Mouse (Mus musculus) stomach, adult 2 months (tissue): ENCODE results near the gene Psmb11. TPM values are rescaled to one million over a fixed set of nuclear protein-coding genes. Genes with fewer than 3 reads are reported as not detected.

ENCODE experiments used
- polyA plus RNA-seq: library from polyadenylated mRNA; depleted of rRNA; stranded (reverse); fragments of >200 nt; gene quantifications from 2 replicates; pipeline ENCODE4 v1.2.3, GENCODE M21; 2012; rRNA removed

The Psmb11 gene
- not detected in 2 replicates for polyA plus RNA-seq

DNA sequence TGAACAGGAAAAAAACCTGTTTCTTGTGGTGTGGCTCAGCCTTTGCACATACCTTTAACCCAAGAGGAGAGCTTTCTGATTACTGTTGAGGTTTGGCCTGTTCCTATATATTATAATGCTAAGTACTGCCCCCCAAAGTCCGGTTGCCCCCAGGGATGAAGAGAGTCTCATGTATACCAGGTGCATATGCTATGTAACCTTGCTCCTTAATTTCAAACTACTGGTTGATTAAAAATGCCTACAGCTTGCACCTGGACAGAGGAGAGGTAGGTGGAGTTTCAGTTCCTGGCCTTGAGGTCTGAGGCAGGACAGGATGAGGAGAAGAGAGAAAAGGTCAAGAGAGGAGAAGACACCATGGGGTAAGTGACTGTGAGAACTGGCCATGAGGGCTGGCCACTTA, at the start of gene Psmb11:
Gene Psmb11, plus strand, starts transcription at position 301 of the 400 bp plus-strand sequence.

DNA sequence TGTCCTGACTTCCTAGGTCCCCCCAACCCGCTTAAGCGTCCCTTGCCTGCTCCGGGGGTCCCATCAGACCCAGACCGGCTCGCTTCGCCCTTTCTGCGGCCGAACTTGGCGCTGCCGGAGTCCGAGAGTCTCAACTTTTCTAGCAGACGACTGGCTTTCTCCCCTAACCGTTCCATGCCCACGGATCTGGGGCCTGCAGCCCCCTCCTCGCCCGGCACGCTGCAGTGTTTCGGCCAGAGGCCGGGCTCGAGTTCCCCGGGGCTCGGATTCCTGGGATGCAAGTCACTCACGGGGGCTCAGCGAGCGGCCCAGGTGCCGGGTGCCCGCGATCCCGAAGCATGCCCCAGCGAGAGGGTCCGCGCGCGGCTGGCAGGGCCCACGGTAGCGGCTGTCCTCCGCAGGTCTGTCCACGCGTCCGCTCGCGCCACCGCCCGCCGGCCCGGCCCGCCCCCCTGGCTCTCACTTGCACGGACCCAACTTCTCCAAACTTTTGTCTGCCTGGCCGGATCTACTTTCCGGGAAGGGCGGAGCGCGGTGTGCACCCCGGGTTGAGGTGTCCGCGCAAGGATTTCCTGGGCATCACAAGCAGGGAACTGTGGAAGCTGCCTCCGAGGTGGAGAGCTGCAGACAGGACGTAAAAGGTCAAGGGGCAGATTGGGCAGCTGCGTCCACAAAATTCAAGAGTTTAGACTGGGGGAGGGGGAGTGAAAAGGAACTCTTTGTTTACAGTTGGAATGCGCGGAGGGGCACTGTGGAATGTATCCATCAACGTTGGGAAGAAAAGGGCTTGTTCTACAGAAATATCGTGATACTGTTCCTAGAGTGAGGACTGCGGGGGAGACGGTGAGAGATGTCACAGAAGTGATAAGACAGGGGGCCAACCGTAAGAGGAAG, 43.9 kb upstream of the Psmb11 start, which contains the start of gene Ajuba:
Gene Ajuba, minus strand, starts transcription at position 470 of the 894 bp plus-strand sequence.

DNA sequence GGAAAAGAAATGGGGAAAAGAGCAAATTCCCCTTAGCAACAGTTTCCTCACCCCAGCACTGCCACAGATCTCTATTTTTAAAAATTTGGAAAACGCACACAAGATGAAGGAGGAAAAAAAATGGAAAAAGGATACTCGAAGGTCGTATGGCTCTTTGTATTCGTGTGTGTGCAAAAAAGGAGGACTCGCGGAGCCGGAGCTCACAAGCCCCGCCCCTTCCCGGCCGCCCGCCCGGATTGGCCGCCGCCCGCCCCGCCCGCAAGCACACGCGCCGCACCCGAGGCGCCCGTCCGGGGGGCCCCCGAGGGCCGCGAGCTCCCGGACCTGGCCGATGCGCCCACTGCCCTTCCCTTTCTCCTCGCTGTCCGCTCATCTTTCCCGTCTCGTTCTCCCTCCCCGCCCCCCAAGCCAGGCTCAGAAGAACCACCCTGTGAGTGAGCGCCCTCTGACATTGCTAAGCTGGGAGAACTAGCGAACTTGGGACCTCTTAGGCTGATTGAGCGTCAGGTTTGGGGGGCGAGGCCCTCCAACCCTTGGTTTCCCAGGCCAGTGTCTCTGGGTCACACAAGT, 15.4 kb upstream of the Psmb11 start, which contains the start of gene 4931414P19Rik:
Gene 4931414P19Rik, minus strand, starts transcription at position 242 of the 570 bp plus-strand sequence.

DNA sequence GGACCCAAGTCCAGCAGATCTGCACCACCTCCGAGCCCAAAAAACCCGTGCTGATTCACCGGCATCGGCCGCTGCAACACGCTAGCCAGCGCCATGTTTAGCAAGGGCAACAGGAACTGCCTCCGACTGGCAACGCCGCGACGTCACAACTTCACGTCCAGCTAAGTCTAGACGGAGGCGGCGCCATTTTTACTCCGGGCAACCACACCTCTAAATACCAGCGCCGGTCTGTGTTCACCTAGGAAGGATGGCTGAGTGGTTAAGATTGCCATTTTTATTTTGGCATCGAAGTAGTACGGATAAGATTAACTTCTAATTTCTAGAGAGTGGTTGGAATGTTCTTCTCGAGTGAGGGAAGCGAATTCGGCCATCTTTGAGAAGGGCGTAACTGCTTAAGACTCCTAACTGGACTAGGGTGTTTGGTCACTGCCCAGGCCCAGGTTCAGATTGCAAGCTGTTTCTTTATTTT, 3.3 kb upstream of the Psmb11 start, which contains the start of gene Psmb5:
Gene Psmb5, minus strand, starts transcription at position 126 of the 469 bp plus-strand sequence.

DNA sequence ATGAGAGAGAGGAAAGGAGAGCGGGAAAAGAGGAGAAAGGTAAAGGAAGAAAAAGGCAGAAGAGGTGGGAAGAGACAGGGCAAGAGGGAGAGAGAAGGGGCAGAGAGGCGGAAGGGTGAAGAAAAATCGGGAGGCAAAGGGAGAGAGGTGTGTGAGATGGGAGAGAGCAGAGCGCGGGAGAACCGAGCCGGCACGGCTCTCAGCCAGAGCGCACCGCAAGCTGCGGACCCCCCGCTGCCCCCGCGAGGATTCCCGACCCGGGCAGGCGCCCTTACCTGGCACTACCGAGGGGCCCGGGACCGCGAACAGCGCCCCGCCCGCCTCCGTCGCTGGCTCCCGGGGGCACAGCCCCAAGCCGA, 19.7 kb downstream of the Psmb11 start, which contains the start of gene Gm17606:
Gene Gm17606, plus strand, starts transcription at position 7 of the 359 bp plus-strand sequence.

DNA sequence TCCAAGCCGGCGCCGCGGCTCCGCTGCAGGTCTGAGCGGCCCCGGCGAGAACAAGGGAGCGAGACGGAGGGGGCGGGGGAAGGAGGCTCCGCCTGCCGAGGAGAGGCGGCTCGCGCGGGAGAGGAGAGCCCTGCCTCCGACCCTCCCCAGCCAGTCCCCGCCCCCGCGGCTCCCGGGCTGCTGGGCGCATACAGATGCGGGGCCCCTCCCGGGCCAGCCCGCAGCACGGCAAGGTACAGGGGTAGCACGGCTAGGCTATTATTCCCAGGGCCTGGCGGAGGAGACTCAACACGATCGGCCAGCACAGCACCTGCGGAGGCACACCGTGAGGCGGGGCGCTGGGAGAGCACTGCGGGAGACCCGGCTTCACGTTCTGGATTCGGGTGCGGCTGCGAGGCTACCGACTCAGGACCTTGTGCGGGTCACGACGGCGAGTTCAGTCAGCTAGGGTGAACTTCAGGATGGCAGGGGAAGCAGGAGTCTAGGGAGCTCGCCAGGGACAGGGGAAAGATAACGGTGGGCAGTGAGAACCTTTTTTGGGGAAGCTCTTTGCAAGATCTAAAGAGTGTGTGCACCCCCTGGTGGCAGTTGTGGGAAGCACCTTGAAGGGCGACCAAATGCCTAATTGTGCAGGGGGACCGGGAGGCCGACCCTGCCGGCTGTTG, 20.2 kb downstream of the Psmb11 start, which contains the start of gene Cdh24:
Gene Cdh24, minus strand, starts transcription at position 60 of the 665 bp plus-strand sequence.

Other genes starting within 250 kb of the Psmb11 start
- gene Slc7a7, start 203.7 kb upstream of the Psmb11 start, polyA plus RNA-seq, result 5.9 and 6.4 TPM in 2 replicates
- gene Mrpl52, start 194.5 kb upstream of the Psmb11 start, polyA plus RNA-seq, result 762 and 984 TPM in 2 replicates
- 62.0 and 79.8 TPM in 2 replicates for gene Mmp14, start 189.8 kb upstream of the Psmb11 start, polyA plus RNA-seq
- gene Lrp10, start 157.3 kb upstream of the Psmb11 start, polyA plus RNA-seq, result 117 and 169 TPM in 2 replicates
- 0.30 and 0.37 TPM in 2 replicates for gene Rem2, start 145.3 kb upstream of the Psmb11 start, polyA plus RNA-seq
- 7.3 and 13.3 TPM in 2 replicates for gene Prmt5, start 103.9 kb upstream of the Psmb11 start, polyA plus RNA-seq
- gene Haus4, start 66.8 kb upstream of the Psmb11 start, polyA plus RNA-seq, result 3.3 and 4.1 TPM in 2 replicates
- 8.4 and 8.7 TPM in 2 replicates for gene Ajuba, start 43.9 kb upstream of the Psmb11 start, polyA plus RNA-seq
- 3.6 and 4.1 TPM in 2 replicates for gene 4931414P19Rik, start 15.4 kb upstream of the Psmb11 start, polyA plus RNA-seq
- 93.0 and 120 TPM in 2 replicates for gene Psmb5, start 3.4 kb upstream of the Psmb11 start, polyA plus RNA-seq
- not detected in 2 replicates for gene Gm17606, start 19.5 kb downstream of the Psmb11 start, polyA plus RNA-seq
- gene Cdh24, start 19.9 kb downstream of the Psmb11 start, polyA plus RNA-seq, result 2.8 and 4.0 TPM in 2 replicates
- gene 1700123O20Rik, start 64.8 kb downstream of the Psmb11 start, polyA plus RNA-seq, result 16.1 and 38.8 TPM in 2 replicates
- gene Acin1, start 65.5 kb downstream of the Psmb11 start, polyA plus RNA-seq, result 30.3 and 44.2 TPM in 2 replicates
- not detected in 2 replicates for gene Gm29776, start 77.4 kb downstream of the Psmb11 start, polyA plus RNA-seq
- gene Cebpe, start 90.7 kb downstream of the Psmb11 start, polyA plus RNA-seq, result 2.6 and 7.1 TPM in 2 replicates
- gene Slc7a8, start 160.5 kb downstream of the Psmb11 start, polyA plus RNA-seq, result 11.9 and 13.5 TPM in 2 replicates
- gene Rnf212b, start 192.7 kb downstream of the Psmb11 start, polyA plus RNA-seq, result not detected in 2 replicates
- 1.6 and 1.7 TPM in 2 replicates for gene Homez, start 249.5 kb downstream of the Psmb11 start, polyA plus RNA-seq